ENCODE assay signal across 10 mouse cellular contexts in the genomic region with DNA sequence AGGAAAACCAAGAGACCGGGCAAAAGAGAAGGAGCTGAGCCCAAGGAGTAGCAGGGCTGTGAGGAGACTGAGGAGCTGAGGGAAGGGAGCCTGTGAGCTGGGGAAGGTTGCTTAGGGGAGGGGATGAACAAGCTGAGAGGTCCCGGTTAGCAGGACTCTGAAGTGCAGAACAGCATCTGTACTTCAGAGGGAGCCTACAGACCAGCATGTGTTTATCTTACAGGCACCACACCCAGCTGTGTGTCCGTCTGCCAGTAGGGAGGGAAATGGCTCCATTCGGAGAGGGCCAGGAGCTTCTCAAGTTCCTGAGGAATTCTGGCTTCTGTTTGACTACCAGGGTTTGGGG. TPM values are rescaled to one million over a fixed set of nuclear protein-coding genes. Genes with fewer than 3 reads are reported as not detected.
DNase-seq lines count a peak whose midpoint lies in the region; ATAC-seq and TF ChIP-seq lines count a peak whose summit lies in the region.
"Had no signal": no experiment of that assay in that cellular context is flagged by ENCODE, and none has a peak within 500 bp of the region (broad histone marks: within the 10 kb centered on the region; RNA-seq: fewer than 3 reads in every experiment).

No protein-coding gene starts in this region.

- H3K4me2 ChIP-seq in lung, embryonic 14.5 days, result no peak overlapping the region
- no peak overlapping the region for H3K4me2 ChIP-seq in intestine, embryonic 16.5 days (ENCODE audit: low read depth, low read length)
- H3K4me2 ChIP-seq: midbrain, embryonic 13.5 days had no signal

- TF ChIP-seq POLR2A in spleen, adult 2 months (IDR thresholded peaks at IDR 0.05; ENCODE audit: low read depth, low read length), result no peak

- peak; percentile 56 for DNase-seq in lung, embryonic 14.5 days
- no peak for DNase-seq in lung, adult 18-20 months
- no peak for DNase-seq in spleen, adult 2 months (ENCODE audit: low read depth in 1 of 2, low spot score in 2 of 2)
- no peak for DNase-seq in left cerebral cortex, adult 9 months (ENCODE audit: low spot score in 2 of 2)
- no peak for DNase-seq in cerebellum, adult 9-10 months
- DNase-seq in cerebellum, postnatal 14 days, result no peak

- no peak for TF ChIP-seq CTCF in lung, embryonic 14.5 days (IDR thresholded peaks at IDR 0.05; ENCODE audit: low read depth)
- TF ChIP-seq CTCF in spleen, adult 2 months (IDR thresholded peaks at IDR 0.05; ENCODE audit: extremely low read depth, insufficient read depth, insufficient read length, insufficient replicate concordance), result no peak

- H3K9me3 ChIP-seq in lung, embryonic 14.5 days (ENCODE audit: low read depth, low read length), result no peaks in the 10 kb centered on the region
- no peaks in the 10 kb centered on the region for H3K9me3 ChIP-seq in intestine, embryonic 16.5 days (ENCODE audit: control insufficient read depth, low read length)
- H3K9me3 ChIP-seq: midbrain, embryonic 13.5 days had no signal

- peaks cover 2% of the 10 kb centered on the region; the same call in 1 of the 2 replicates for H3K27me3 ChIP-seq in lung, embryonic 14.5 days (ENCODE audit: insufficient read depth, low read length)
- no peaks in the 10 kb centered on the region for H3K27me3 ChIP-seq in intestine, embryonic 16.5 days (replicated peaks; ENCODE audit: control insufficient read depth, insufficient read depth, low read length)
- H3K27me3 ChIP-seq in spleen, adult 2 months (ENCODE audit: control insufficient read depth, insufficient read depth, low read length), result no peaks in the 10 kb centered on the region
- H3K27me3 ChIP-seq: midbrain, embryonic 13.5 days; Patski had no signal

- H3K4me1 ChIP-seq in lung, embryonic 14.5 days (ENCODE audit: insufficient read depth), result no peaks in the 10 kb centered on the region
- peaks cover 5% of the 10 kb centered on the region; the same call in 1 of the 2 replicates for H3K4me1 ChIP-seq in intestine, embryonic 16.5 days (ENCODE audit: control insufficient read depth, insufficient read depth, low read length)
- no peaks in the 10 kb centered on the region for H3K4me1 ChIP-seq in spleen, adult 2 months (ENCODE audit: control insufficient read depth, insufficient read depth, insufficient read length)
- H3K4me1 ChIP-seq: midbrain, embryonic 13.5 days had no signal

- WGBS in lung, embryonic 14.5 days, result 1% methylated on average over 4 of the region's 4 CpGs
- WGBS in intestine, embryonic 16.5 days, result 0% methylated on average over 4 of the region's 4 CpGs
- 27% methylated on average over 4 of the region's 4 CpGs for WGBS in spleen, adult 2 months

- no peak overlapping the region for H3K4me3 ChIP-seq in lung, embryonic 14.5 days (ENCODE audit: low read depth, low read length)
- no peak overlapping the region for H3K4me3 ChIP-seq in intestine, embryonic 16.5 days (ENCODE audit: low read length)
- H3K4me3 ChIP-seq in spleen, adult 2 months (ENCODE audit: extremely low read depth, insufficient read depth, insufficient read length), result no peak overlapping the region
- H3K4me3 ChIP-seq: midbrain, embryonic 13.5 days had no signal

- H3K9ac ChIP-seq in lung, embryonic 14.5 days, result no peak overlapping the region
- H3K9ac ChIP-seq in intestine, embryonic 16.5 days (ENCODE audit: low read depth, low read length), result no peak overlapping the region
- H3K9ac ChIP-seq: midbrain, embryonic 13.5 days had no signal

- H3K36me3 ChIP-seq in lung, embryonic 14.5 days (ENCODE audit: insufficient read depth), result no peaks in the 10 kb centered on the region
- H3K36me3 ChIP-seq in intestine, embryonic 16.5 days (ENCODE audit: control insufficient read depth, insufficient read depth, low read length), result peaks cover 3% of the 10 kb centered on the region; the same call in 1 of the 2 replicates
- no peaks in the 10 kb centered on the region for H3K36me3 ChIP-seq in spleen, adult 2 months (ENCODE audit: control insufficient read depth, insufficient read depth, low read length)
- H3K36me3 ChIP-seq: midbrain, embryonic 13.5 days had no signal

- peak overlapping the region; percentile 71 for H3K27ac ChIP-seq in lung, embryonic 14.5 days (ENCODE audit: low read depth)
- no peak overlapping the region for H3K27ac ChIP-seq in intestine, embryonic 16.5 days (ENCODE audit: low read length)
- H3K27ac ChIP-seq in spleen, adult 2 months (ENCODE audit: insufficient read depth, low read length), result peak overlapping the region; percentile 80
- H3K27ac ChIP-seq: midbrain, embryonic 13.5 days had no signal

- ATAC-seq in lung, embryonic 14.5 days (ENCODE audit: insufficient read depth), result peak; percentile 78
- ATAC-seq in common myeloid progenitor, adult 5-6 weeks (replicated peaks; ENCODE audit: low read depth, poor library complexity, severe bottlenecking), result peak; percentile 74
- peak; percentile 75 for ATAC-seq in intestine, embryonic 16.5 days
- ATAC-seq: midbrain, embryonic 13.5 days; Patski had no signal

RNA-seq across cellular contexts. Expression of gene Agmat, which starts 5.6 kb away (rescaled TPM):
- polyA plus RNA-seq in lung, embryonic 14.5 days (2014; fragmentation: Nextera tagmentation; extraction: Ambion mirVana), result not detected in 2 replicates
- not detected in 2 replicates for total RNA-seq in common myeloid progenitor, adult 5-6 weeks (2017)
- 65.6 and 72.2 TPM in 2 replicates for polyA plus RNA-seq in intestine, embryonic 16.5 days (2015; fragmentation: Nextera tagmentation; extraction: Ambion mirVana)
- 0.15 and 0.18 TPM in 2 replicates for polyA plus RNA-seq in spleen, adult 2 months (2012; rRNA removed)
- polyA plus RNA-seq: midbrain, embryonic 13.5 days; Patski had no signal

RNA-seq across cellular contexts. Expression of gene Ddi2, which starts 28.8 kb away (rescaled TPM):
- 19.8 and 21.5 TPM in 2 replicates for polyA plus RNA-seq in lung, embryonic 14.5 days (2014; fragmentation: Nextera tagmentation; extraction: Ambion mirVana)
- total RNA-seq in common myeloid progenitor, adult 5-6 weeks (2017), result 27.4 and 30.6 TPM in 2 replicates
- polyA plus RNA-seq in intestine, embryonic 16.5 days (2015; fragmentation: Nextera tagmentation; extraction: Ambion mirVana), result 16.5 and 17.2 TPM in 2 replicates
- 8.7 and 15.9 TPM in 2 replicates for polyA plus RNA-seq in spleen, adult 2 months (2012; rRNA removed)

RNA-seq across cellular contexts. Expression of gene Dnajc16, which starts 38.7 kb away (rescaled TPM):
- polyA plus RNA-seq in lung, embryonic 14.5 days (2014; fragmentation: Nextera tagmentation; extraction: Ambion mirVana), result 3.5 and 4.2 TPM in 2 replicates
- 4.9 and 9.0 TPM in 2 replicates for total RNA-seq in common myeloid progenitor, adult 5-6 weeks (2017)
- 4.2 and 4.3 TPM in 2 replicates for polyA plus RNA-seq in intestine, embryonic 16.5 days (2015; fragmentation: Nextera tagmentation; extraction: Ambion mirVana)
- polyA plus RNA-seq in spleen, adult 2 months (2012; rRNA removed), result 6.6 and 8.0 TPM in 2 replicates

RNA-seq across cellular contexts. Expression of gene Casp9, which starts 41.4 kb away (rescaled TPM):
- polyA plus RNA-seq in lung, embryonic 14.5 days (2014; fragmentation: Nextera tagmentation; extraction: Ambion mirVana), result 21.5 and 22.3 TPM in 2 replicates
- total RNA-seq in common myeloid progenitor, adult 5-6 weeks (2017), result 12.1 and 14.2 TPM in 2 replicates
- polyA plus RNA-seq in intestine, embryonic 16.5 days (2015; fragmentation: Nextera tagmentation; extraction: Ambion mirVana), result 21.3 and 24.1 TPM in 2 replicates
- 18.4 and 25.1 TPM in 2 replicates for polyA plus RNA-seq in spleen, adult 2 months (2012; rRNA removed)

Comparison
In these comparisons a context has a peak if more than half of its experiments do, and no peak if none do; other contexts are left out.
1. RNA of gene Agmat, which starts 5.6 kb away (polyA plus RNA-seq): 65.6 to 72.2 TPM in intestine, embryonic 16.5 days; 0.15 to 0.18 TPM in spleen, adult 2 months and not detected in lung, embryonic 14.5 days; every median in the first group is over 10 times any median in the second.
2. Peak in every context shown above with its lines, with median percentiles within 50 percentile points of each other: ATAC-seq.